Mouse (Mus musculus) duodenum, adult 2 months (tissue): ENCODE measurements around the gene Spata31d1c. TPM values are rescaled to one million over a fixed set of nuclear protein-coding genes. Genes with fewer than 3 reads are reported as not detected.

Experiments used
- polyA plus RNA-seq: library from polyadenylated mRNA; depleted of rRNA; stranded (reverse); fragments of >200 nt; gene quantifications from 2 replicates; pipeline ENCODE4 v1.2.3, GENCODE M21; 2012; ENCODE audit warnings: low replicate concordance; rRNA removed

The Spata31d1c gene
- polyA plus RNA-seq = not detected in 2 replicates

GRCm38 (mm10) chr13:65032758-65033157 lies at the start of gene Spata31d1c:
Gene Spata31d1c (plus strand): TSS chr13:65033058.

GRCm38 (mm10) chr13:65052660-65053059 lies 19.8 kb downstream of the Spata31d1c start, which contains the start of gene Prss47:
Gene Prss47 (minus strand): TSS chr13:65052760.

Other genes starting within 250 kb of the Spata31d1c start
- gene Cntnap3, start 129.1 kb upstream of the Spata31d1c start, polyA plus RNA-seq = 0.05 TPM in 1 of 2 replicates, not detected in the other
- not detected in 2 replicates for gene Spata31, start 115.7 kb upstream of the Spata31d1c start, polyA plus RNA-seq
- not detected in 2 replicates for gene Prss47, start 19.7 kb downstream of the Spata31d1c start, polyA plus RNA-seq
- gene Mfsd14b, start 79.9 kb downstream of the Spata31d1c start, polyA plus RNA-seq = 10.9 and 16.7 TPM in 2 replicates
- not detected in 2 replicates for gene Olfr465-ps1, start 105.0 kb downstream of the Spata31d1c start, polyA plus RNA-seq
- not detected in 2 replicates for gene Olfr466, start 117.2 kb downstream of the Spata31d1c start, polyA plus RNA-seq
- gene Nlrp4f, start 172.9 kb downstream of the Spata31d1c start, polyA plus RNA-seq = not detected in 2 replicates
- gene Gm10775, start 226.5 kb downstream of the Spata31d1c start, polyA plus RNA-seq = 0.20 TPM in 1 of 2 replicates, not detected in the other
- gene Zfp369, start 245.8 kb downstream of the Spata31d1c start, polyA plus RNA-seq = 6.2 and 6.9 TPM in 2 replicates